Mouse (Mus musculus) Muller cell, postnatal 12 days (primary cell): ENCODE results near the gene Orai2.
"Not testable (repeated sequence)": the region's sequence is repeated elsewhere in the genome, so short reads cannot be mapped to it uniquely, and the experiment has no call there.

Experiments used
- DNase-seq: peaks from one replicate; pipeline ENCODE4 v3.0.0-alpha.2; 2015; ENCODE audit errors: inconsistent ontology term

Gene Orai2

DNA sequence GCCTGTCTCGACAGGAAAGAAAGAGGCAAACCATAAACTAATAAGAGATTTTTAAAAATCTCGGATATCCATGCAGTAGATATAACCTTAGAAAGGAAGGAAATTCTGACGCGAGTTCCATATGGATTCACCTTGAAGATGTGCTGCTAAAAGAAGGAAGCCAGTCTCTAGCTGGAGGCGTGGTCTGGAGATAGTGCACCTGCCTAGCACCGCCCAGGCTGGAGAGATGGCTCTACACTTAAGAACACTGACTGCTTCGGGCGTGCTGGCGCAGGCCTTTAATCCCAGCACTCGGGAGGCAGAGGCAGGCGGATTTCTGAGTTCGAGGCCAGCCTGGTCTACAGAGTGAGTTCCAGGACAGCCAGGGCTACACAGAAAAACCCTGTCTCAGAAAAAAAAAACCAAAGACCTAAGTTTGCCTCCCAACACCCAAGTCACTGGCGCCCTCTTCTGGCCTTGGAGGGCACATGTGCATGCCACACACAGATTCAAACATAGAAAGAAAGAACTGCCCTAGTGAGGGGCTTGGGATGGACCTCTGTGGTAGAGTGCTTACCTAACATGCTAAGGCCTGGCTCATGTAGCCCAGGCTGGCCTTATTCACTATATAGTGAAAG, 32.7 kb downstream of the Orai2 start:
- no peak for DNase-seq

DNA sequence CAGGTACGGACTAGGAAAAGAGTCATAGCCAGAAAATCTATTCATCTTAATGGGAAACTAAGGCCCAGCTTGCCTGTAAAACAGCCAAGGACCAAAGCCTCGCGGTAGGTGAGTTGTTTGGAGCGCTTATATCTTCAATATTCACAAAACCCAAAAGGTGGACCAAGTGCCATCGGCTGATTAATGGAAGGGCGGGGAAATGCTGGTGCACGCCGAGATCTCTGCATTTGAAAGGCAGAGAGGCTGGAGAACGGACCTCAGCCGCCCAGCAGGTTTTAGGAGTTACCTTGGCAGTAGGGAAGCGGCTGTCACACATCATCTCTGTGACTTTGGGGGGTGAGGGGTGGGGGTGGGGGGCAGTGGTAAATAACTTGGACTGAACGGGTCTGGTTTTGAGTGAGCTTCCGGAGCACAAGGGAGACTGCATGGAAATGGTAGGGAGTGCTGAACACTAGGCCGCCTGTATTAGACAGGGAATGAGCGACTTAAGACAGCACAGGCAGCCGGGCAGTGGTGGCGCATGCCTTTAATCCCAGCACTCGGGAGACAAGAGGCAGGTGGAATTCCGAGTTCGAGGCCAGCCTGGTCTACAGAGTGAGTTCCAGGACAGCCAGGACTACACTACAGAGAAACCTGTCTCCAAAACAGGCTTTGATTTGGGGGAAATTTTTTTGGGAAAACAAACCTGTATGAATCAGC, 34.1 kb downstream of the Orai2 start:
- DNase-seq, result no peak

DNA sequence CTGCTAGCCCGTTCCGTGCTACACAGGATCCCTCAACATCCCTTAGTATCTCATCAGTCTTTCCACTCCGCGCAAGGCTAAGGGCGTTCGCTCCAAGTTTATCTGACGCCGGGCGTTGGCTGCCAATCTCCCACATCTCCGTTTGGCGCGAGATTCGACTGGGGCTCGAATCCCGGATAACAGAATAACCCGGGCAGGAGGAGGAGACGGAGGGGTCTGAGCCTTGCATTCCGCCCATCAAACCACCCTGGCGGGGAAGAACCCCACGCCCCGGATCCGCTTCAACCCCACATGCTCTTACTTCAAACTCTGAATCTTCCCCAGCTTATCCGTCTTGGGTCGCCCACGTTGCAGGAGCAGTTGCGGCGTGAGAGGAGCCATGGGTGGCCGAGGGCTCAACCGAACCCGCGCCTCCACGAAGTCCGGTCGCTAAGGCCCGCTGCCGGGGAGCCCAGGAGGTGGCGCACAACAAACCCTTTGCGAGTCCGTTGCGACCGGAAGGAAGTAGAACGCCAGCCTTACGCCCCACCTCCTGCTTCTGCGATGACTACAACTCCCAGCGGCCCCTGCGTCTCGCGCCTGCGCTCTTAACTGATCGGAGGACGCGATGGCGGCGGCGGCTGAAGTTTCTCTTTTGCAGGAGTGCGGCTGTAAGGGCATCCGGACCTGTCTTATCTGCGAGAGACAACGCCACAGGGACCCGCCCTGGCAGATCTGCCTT, 34.8 kb downstream of the Orai2 start, which contains the start of the genes Lrwd1 and Alkbh4:
TSS of gene Lrwd1 (minus strand) at position 504 of the 721 bp plus-strand sequence.
TSS of gene Alkbh4 (plus strand) at position 576 of the 721 bp plus-strand sequence.
- DNase-seq, result peak; percentile 97

DNA sequence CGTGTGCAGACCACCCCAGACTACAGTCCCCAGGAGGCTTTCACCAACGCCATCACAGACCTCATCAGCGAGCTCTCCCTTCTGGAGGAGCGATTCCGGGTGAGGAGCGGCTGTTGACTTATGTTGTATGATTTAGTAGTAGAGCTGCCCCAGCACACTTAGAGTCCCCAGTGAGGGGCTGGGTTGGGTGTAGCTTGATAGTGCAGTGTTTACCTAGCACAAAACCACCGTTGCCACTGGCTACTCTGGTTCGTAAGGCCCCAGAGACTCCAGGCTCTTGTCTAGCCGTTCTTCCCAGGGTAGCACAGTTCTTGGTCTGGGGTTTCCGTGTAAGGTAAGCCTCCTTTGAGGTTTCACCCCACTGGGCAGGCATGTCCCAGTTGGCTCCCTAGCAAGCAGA, 48.3 kb downstream of the Orai2 start:
- DNase-seq, result no peak

DNA sequence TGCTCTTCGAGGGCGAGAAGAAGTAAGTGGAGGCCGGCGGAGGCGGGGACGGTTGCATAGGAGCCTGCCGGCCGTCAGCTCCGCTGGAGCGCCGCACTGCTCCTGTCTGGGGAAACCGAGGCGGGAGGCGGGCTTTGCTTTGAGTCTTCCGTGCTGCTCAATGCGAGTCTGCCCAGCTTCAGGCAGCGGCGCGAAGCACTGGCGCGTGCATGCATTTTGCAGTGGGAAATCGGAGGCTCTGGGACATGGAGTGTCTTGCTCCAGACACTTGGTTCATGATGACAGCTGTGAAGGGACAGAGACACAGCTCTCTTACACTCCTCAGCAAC, 53.8 kb downstream of the Orai2 start:
- DNase-seq, result no peak

DNA sequence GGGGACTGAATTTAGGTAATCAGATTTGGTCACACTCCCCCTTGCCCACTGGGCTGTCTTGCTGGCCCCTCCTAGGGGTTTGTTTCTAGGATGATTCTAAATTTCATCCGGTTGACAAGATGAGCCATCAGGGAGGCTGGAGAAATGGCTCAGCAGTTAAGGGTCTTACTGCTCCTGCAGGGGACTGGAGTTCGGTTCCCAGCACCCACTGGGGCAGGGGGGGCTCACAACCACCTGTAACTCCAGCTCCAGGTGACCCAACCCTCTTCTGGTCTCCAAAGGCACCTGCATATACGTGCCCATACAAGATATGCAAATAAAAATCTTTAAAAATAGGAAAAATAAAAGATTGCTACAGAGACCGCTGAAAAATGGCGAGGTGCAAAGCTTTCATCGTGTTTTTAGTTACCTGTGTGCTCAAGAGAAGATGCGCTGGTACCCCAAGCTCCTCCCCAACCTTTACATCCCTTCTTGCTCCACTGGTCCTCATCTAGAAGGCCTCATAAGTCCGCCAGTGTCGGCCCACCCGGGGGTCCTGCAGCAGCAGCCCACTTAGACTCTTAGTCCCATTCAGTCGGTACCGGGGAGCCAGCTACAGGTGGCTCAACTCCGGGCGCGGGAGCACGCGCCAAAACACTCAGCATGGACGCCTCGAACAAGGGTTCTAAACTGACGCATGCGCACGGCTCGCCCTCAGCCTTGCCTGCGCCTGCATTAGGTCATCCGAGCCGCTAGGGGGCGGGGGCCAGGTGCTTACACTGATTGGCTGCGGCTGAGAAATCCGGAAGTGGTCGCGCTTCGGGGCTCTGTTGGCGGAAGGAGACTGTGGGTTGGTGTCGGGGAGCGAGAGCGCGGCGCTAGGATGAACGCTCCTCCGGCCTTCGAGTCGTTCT, 54.4 kb downstream of the Orai2 start, which contains the start of gene Polr2j:
TSS of gene Polr2j (plus strand) at position 741 of the 893 bp plus-strand sequence.
- peak; percentile 96 for DNase-seq

DNA sequence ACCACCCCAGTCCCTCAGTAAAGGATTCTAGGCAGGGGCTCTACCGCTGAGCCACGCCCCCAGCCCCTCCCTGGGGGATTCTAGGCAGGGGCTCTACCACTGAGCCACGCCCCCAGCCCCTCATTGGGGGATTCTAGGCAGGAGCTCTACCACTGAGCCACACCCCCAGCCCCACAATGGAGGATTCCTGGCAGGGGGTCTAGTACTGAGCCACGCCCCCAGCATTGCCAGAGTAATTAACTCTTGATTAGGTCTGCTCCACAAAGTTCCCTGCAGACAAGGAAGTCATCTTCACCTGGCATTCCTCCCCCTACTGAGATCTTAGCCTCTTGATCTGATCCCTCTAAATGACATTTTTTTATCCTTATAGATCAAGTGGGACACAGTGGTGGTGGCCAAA, 57.0 kb downstream of the Orai2 start:
- DNase-seq, result not testable (repeated sequence)

DNA sequence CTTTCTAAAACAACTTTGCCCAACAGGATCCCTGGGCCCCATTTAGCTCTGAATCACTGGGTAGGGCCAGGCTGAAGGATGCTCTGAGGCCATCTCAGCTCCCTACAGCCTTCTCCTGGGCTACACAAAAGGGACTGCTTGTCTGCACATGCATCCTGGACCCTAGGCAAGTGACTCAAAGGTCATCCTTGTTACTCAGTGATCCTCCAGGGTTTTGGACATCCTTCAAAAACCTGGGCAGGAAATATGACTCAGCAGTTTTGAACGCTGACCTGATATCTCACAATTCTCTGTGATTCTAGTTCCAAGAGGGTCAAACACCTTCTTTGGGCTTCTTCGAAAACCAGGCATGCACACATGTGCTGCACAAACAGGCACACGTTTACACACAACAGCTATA, 61.5 kb downstream of the Orai2 start:
- DNase-seq, result peak; percentile 12

DNA sequence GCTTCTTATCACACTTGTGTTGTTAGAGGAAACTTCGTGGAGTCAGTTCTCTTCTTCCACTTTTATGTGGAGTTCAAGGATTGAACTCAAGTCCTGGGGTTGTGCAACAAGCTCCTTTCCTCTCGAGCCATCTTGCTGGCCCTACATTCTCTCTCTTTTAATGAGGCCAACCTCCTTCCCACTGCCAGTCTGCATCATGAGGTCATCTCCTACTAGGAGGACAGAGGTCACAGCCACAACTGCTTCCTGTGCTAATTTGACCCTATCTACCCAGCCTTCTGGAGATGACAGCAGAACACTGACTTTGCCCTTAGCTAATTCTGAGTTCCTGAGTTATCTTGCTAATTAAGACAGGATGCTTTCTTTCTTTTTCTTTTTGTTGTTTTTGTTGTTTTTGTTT, 62.0 kb downstream of the Orai2 start:
- DNase-seq, result peak; percentile 11

DNA sequence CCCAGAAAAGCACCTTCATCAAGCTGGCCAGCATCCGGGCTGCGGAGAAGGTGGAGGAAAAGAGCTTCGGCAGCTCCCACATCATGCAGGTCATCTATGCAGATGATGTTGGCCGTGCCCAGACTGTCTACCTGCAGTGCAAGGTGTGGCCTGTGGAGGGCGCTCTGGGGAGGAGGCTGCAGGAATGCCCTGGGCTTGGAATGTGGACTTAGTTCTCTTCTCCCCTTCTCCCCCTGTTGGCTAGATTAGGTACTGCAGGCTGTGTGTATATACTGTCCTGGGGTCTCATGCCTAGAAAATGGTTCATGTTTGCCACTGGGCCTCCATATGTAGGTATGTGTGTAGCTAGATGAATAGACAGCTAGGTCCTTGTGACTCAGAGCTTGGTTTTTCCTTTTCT, 66.0 kb downstream of the Orai2 start:
- no peak for DNase-seq

DNA sequence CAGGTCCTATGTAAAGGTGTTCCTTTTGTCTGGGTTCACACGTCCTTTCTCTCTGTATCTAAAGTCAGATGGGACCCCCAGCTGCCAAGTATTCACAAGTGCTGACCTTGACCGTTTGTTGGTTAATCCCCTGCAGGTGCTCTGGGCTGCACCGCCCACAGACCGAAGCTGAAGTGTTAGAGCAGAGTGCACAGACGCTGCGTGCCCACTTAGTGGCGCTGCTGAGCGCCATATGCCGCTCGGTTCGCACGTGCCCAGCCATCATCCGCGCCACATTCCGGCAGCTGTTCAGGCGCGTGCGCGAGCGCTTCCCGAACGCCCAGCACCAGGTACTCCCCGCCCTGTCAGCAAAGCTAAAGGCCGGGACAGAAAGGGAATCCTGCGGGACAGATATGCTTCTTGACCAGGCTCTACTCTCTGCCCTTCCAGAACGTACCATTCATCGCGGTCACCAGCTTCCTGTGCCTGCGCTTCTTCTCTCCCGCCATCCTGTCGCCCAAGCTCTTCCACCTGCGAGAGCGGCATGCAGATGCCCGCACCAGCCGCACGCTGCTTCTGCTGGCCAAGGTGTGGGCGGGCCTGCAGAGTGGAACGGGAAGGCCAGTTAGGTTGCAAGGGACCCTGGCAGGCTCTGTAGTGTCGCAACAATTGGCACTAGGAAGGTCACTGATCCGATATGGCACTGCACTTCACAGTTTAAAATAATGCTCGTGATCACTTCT, 68.3 kb downstream of the Orai2 start:
- peak; percentile 42 for DNase-seq

DNA sequence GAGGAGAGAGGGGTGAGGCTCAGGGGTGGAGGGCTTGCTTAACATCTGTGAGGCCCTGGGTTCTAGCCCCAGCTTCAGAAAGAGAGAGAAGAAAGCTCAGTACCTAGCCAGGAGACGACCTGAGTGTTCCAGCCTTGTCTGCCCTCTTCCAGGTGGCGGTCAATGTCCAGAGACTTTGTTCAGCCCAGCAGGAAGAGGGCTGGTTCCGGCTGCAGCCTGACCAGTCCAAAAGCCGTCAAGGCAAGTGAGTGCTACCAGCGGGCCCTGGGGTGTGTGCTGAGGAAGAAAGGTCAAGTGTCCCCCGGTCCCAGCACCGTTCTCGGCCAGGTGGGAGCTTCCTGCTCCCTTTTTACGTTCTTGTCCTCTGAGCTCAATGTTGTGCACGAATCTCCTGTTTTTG, 72.0 kb downstream of the Orai2 start:
- DNase-seq, result no peak
